Mouse (Mus musculus) brain, embryonic 14.5 days (tissue): Measurements from ENCODE around the gene Eif3f. TPM values are rescaled to one million over a fixed set of nuclear protein-coding genes. Genes with fewer than 3 reads are reported as not detected.

Experiments used
- DNase-seq: peaks from one replicate; pipeline ENCODE4 v3.0.0-alpha.2; 2011; ENCODE audit warnings: low read depth
- CTCF ChIP-seq: fragments of 200-500 bp; IDR thresholded peaks from 2 replicates; pipeline ENCODE4 v1.5.1; 2012; ENCODE audit warnings: inconsistent platforms, mild to moderate bottlenecking, moderate library complexity, borderline replicate concordance; ENCODE audit not compliant: insufficient read depth, insufficient read length; ENCODE audit errors: extremely low read depth
- POLR2A ChIP-seq: fragments of 200-500 bp; IDR thresholded peaks from 2 replicates; pipeline ENCODE4 v1.6.1; 2012; ENCODE audit warnings: mild to moderate bottlenecking, inconsistent platforms, borderline replicate concordance; ENCODE audit not compliant: poor library complexity, insufficient read depth, insufficient read length, severe bottlenecking; ENCODE audit errors: extremely low read depth
- polyA plus RNA-seq: library from polyadenylated mRNA; depleted of rRNA; stranded (reverse); fragments of >200 nt; gene quantifications from 2 replicates; pipeline ENCODE4 v1.2.3, GENCODE M21; 2012; rRNA removed

Gene Eif3f
- polyA plus RNA-seq, 1 experiment = 150 TPM

DNA sequence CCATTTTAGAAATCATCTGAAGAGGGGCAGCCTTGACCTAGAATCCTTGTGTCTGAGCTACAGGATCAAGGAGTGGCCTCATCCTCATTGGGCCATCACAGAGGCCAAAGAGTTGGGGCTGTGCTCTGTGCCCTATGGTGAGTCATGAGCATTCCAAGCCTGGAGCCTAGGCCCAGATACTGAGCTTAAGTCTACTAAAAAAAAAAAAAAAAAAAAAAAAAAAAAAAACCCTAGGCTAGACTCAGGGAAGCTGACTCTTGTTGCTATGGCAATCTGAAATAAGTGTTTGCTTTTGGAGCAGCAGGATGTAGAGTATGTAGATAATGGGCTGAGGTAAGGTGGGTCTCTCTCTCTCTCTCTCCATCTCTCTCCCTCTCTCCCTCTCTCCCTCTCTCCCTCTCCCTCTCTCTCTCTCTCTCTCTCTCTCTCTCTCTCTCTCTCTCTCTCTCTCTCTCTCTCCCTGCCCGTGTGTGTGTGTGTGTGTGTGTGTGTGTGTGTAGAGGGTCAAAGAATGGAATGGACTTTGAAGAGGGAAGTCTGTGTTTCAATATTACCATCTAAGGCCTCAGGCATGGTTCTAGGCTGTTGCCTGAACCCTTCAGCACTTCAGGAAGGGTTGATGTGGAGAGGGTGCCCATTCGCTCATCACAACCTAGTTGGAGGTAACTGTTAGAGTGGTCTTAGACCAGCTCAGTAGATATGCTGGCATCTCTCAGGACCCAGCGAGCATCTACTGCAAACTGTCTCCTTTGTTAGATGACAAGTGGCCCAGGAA lies 51.9 kb downstream of the Eif3f start:
- TF ChIP-seq CTCF (no peak), POLR2A (no peak)

DNA sequence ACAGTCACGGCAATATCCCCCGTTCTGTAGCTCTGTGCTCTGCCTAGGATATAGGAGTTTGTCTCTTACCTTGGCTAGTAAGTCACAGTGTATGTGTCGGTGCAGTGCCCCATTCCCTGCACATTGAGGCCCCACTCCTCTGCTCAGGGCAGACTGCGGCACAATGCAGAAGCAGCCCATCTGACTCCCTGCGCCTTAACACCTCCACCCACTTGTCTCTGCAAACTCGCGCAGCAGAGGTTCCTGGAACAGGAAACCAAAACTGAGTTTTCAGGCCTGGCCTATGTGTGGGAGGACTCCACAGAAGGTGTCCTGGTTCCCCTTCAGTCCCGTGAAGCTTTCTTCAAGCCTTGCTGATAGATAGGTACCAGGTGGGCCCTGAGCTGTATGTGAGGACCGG lies 57.0 kb downstream of the Eif3f start:
- DNase-seq = no peak
- TF ChIP-seq CTCF (no peak), POLR2A (no peak)

More for the DNA sequence above, 51.9 kb downstream of the Eif3f start:
- no peak for DNase-seq

Other genes with a start within 250 kb of the Eif3f start
- gene Olfr512, start 221.1 kb upstream of the Eif3f start, polyA plus RNA-seq = not detected in 2 replicates
- not detected in 2 replicates for gene Olfr513, start 183.4 kb upstream of the Eif3f start, polyA plus RNA-seq
- not detected in 2 replicates for gene Olfr514, start 108.4 kb upstream of the Eif3f start, polyA plus RNA-seq
- not detected in 2 replicates for gene Olfr516, start 83.9 kb upstream of the Eif3f start, polyA plus RNA-seq
- gene Olfr517, start 62.0 kb upstream of the Eif3f start, polyA plus RNA-seq = not detected in 2 replicates
- not detected in 2 replicates for gene Olfr518, start 49.4 kb upstream of the Eif3f start, polyA plus RNA-seq
- gene Olfr519, start 40.0 kb upstream of the Eif3f start, polyA plus RNA-seq = not detected in 2 replicates
- not detected in 2 replicates for gene Nlrp10, start 4.2 kb upstream of the Eif3f start, polyA plus RNA-seq
- gene Tub, start 15.9 kb downstream of the Eif3f start, polyA plus RNA-seq = 109 and 143 TPM in 2 replicates
- gene Ric3, start 148.9 kb downstream of the Eif3f start, polyA plus RNA-seq = 22.3 and 25.0 TPM in 2 replicates
- gene Lmo1, start 240.8 kb downstream of the Eif3f start, polyA plus RNA-seq = 131 and 176 TPM in 2 replicates